Mouse (Mus musculus) cerebellum, adult 2 months (tissue): ENCODE data around the gene Dcbld1.

Source experiments
- CTCF ChIP-seq: fragments of 200-500 bp; IDR thresholded peaks from 2 replicates; pipeline ENCODE4 v1.5.1; 2011; ENCODE audit warnings: low read depth, mild to moderate bottlenecking, control low read depth, low read length, moderate library complexity, borderline replicate concordance; ENCODE audit not compliant: insufficient read depth
- POLR2A ChIP-seq: fragments of 200-500 bp; IDR thresholded peaks from 2 replicates; pipeline ENCODE4 v1.6.1; 2011; ENCODE audit warnings: low read length, control low read depth, borderline replicate concordance; ENCODE audit not compliant: insufficient read depth

DNA sequence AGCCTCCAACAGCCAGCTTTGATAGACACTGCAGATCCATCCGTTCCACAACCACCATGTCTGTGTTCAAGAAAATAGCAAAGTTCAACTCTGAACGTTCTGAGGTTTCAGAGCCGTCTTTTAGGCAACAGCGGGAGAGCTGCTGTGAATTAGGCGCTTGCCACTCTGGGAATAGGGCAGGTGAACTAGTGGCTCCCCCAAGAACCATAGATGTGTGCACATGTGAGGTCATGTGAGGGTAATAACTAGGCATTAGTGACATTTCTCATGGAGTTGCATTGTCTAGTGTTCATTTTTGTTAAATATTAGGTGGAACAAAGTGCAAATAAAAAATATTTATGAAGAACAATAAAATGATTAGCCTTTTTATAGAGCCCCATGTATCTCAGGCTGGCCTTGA is 8.6 kb downstream of the Dcbld1 start:
- TF ChIP-seq POLR2A (no peak), CTCF (no peak)
